Mouse (Mus musculus): ENCODE data around the gene Fuk. TPM values are rescaled to one million over a fixed set of nuclear protein-coding genes. Genes with fewer than 3 reads are reported as not detected.

Fuk gene
- total RNA-seq, 2 experiments from 2014 or later = 8.3 to 8.7 TPM

Other genes with a start within 250 kb of the Fuk start
- 10 to 100 TPM; 18.6 to 20.0 TPM for gene Mtss1l, start 181.0 kb downstream of the Fuk start, total RNA-seq (2021)
- gene Il34, start 96.6 kb downstream of the Fuk start, total RNA-seq (2021) = 10 to 100 TPM; 18.0 to 86.4 TPM
- 10 to 100 TPM; 78.4 to 92.3 TPM for gene Cog4, start 55.9 kb downstream of the Fuk start, total RNA-seq (2021)
- gene Sf3b3, start 55.7 kb downstream of the Fuk start, total RNA-seq (2021) = 10 to 100 TPM; 54.0 to 65.8 TPM
- 10 to 100 TPM; 16.0 to 18.1 TPM for gene St3gal2, start 17.4 kb upstream of the Fuk start, total RNA-seq (2021)
- 10 to 100 TPM; 37.2 to 37.3 TPM for gene Ddx19a, start 95.3 kb upstream of the Fuk start, total RNA-seq (2021)
- gene Ddx19b, start 129.3 kb upstream of the Fuk start, total RNA-seq (2021) = 10 to 100 TPM in 1 of 2 experiments, 1 to 10 TPM in 1; 9.4 to 10.0 TPM
- 100 to 1,000 TPM in 1 of 2 experiments, 10 to 100 TPM in 1; 81.9 to 140 TPM for gene Aars, start 130.7 kb upstream of the Fuk start, total RNA-seq (2021)
- not detected for gene Exosc6, start 153.9 kb upstream of the Fuk start, total RNA-seq (2021)
- gene Clec18a, start 189.9 kb upstream of the Fuk start, total RNA-seq (2021) = not detected
- gene Pdpr, start 192.1 kb upstream of the Fuk start, total RNA-seq (2021) = 10 to 100 TPM; 42.5 TPM